Mouse (Mus musculus) urinary bladder, postnatal 4 days (tissue): ENCODE results near the gene Spty2d1.
A peak's percentile ranks its signal among the peaks of the same experiment; 100 is the strongest.
"Not testable (repeated sequence)": the region's sequence is repeated elsewhere in the genome, so short reads cannot be mapped to it uniquely, and the experiment has no call there.

ENCODE experiments used
- DNase-seq, 2 experiments: peaks; one replicate each; pipeline ENCODE4 v3.0.0; 2021 to 2022; ENCODE audit warnings: low spot score in 2 of 2

Gene Spty2d1

GRCm38 (mm10) chr7:46989387-46989786 lies 18.8 kb downstream of the Spty2d1 start:
- DNase-seq = not testable (repeated sequence)

GRCm38 (mm10) chr7:46987073-46987472 lies 21.1 kb downstream of the Spty2d1 start:
- DNase-seq = no peak

- no peak for DNase-seq
These were observed 21.6 kb downstream of the Spty2d1 start for GRCm38 (mm10) chr7:46986646-46987045.

- no peak for DNase-seq
These were observed 22.3 kb downstream of the Spty2d1 start for GRCm38 (mm10) chr7:46985718-46986505.

- DNase-seq = no peak
These were observed 24.9 kb downstream of the Spty2d1 start, which contains the start of gene Gm9999 for GRCm38 (mm10) chr7:46983280-46983679. Gene Gm9999, plus strand, starts transcription at chr7:46983580.

GRCm38 (mm10) chr7:46975456-46975855 lies 32.8 kb downstream of the Spty2d1 start:
- DNase-seq = no peak

GRCm38 (mm10) chr7:46974648-46975047 lies 33.6 kb downstream of the Spty2d1 start:
- no peak for DNase-seq

GRCm38 (mm10) chr7:46969898-46970297 lies 38.3 kb downstream of the Spty2d1 start:
- no peak for DNase-seq

GRCm38 (mm10) chr7:46964070-46964469 lies 44.1 kb downstream of the Spty2d1 start:
- no peak for DNase-seq

GRCm38 (mm10) chr7:46962806-46963618 lies 45.2 kb downstream of the Spty2d1 start:
- peak; percentile 59 to 68 for DNase-seq

- no peak for DNase-seq
These were observed 46.1 kb downstream of the Spty2d1 start for GRCm38 (mm10) chr7:46962132-46962531.

GRCm38 (mm10) chr7:46960991-46961390 lies 47.2 kb downstream of the Spty2d1 start:
- no peak for DNase-seq

- DNase-seq = no peak
These were observed 49.4 kb downstream of the Spty2d1 start for GRCm38 (mm10) chr7:46958853-46959252.

- peak; percentile 91 to 93 for DNase-seq
These were observed 50.1 kb downstream of the Spty2d1 start, which contains the start of gene Uevld for GRCm38 (mm10) chr7:46957831-46958691. Gene Uevld, minus strand, starts transcription at chr7:46958527.
